ENCODE assay signal across 8 mouse cellular contexts in the genomic region with DNA sequence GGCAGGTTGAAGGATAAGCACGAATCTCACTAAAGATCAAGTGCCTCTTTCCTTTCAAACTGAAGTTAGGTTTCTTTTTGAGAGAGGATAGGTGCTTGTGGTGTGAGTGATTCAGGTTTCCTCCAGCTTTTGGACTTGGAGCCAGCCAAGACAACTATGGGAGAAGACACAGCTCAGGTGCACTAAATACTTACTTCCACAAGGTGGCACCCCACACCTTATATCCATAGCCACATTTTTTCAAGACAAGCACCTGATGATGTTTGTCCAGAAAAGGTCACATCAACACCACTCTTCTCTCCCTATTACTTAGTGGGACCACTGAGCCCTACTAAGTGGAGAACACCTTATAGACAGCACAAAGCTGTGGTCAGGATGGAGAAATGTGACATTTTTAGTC. TPM values are rescaled to one million over a fixed set of nuclear protein-coding genes. Genes with fewer than 3 reads are reported as not detected.
DNase-seq lines count a peak whose midpoint lies in the region; ATAC-seq and TF ChIP-seq lines count a peak whose summit lies in the region.

No protein-coding gene starts in this region.

- no peaks in the 10 kb centered on the region for H3K36me3 ChIP-seq in hindbrain, embryonic 11.5 days (ENCODE audit: control insufficient read depth, insufficient read depth, low read length)
- H3K36me3 ChIP-seq in hindbrain, embryonic 12.5 days, result no peaks in the 10 kb centered on the region

- intact Hi-C loops in left cerebral cortex, adult 2 months (cut with DNase I), result loop anchor here (5.0 kb wide), 1 partner anchor 516 kb away; no protein-coding TSS in a partner anchor

- TF ChIP-seq CTCF in left cerebral cortex, adult 2 months (IDR thresholded peaks at IDR 0.05), result peak; percentile 57

- ATAC-seq in hindbrain, embryonic 11.5 days (ENCODE audit: low FRiP score), result no peak
- no peak for ATAC-seq in hindbrain, embryonic 12.5 days (ENCODE audit: low FRiP score)

- H3K27me3 ChIP-seq in hindbrain, embryonic 11.5 days (ENCODE audit: control insufficient read depth, insufficient read depth, low read length), result no peaks in the 10 kb centered on the region
- no peaks in the 10 kb centered on the region for H3K27me3 ChIP-seq in hindbrain, embryonic 12.5 days

- no peak overlapping the region for H3K9ac ChIP-seq in hindbrain, embryonic 11.5 days (ENCODE audit: low read depth, low read length)
- H3K9ac ChIP-seq in hindbrain, embryonic 12.5 days, result no peak overlapping the region

- no peak overlapping the region for H3K27ac ChIP-seq in hindbrain, embryonic 11.5 days (ENCODE audit: low read depth, low read length)
- no peak overlapping the region for H3K27ac ChIP-seq in hindbrain, embryonic 12.5 days
- no peak overlapping the region for H3K27ac ChIP-seq in left cerebral cortex, adult 2 months

- WGBS in hindbrain, embryonic 11.5 days, result 23% methylated on average over 1 of the region's 1 CpGs
- WGBS in hindbrain, embryonic 12.5 days, result 18% methylated on average over 1 of the region's 1 CpGs

- no peaks in the 10 kb centered on the region for H3K9me3 ChIP-seq in hindbrain, embryonic 11.5 days (ENCODE audit: control insufficient read depth, low read length)
- H3K9me3 ChIP-seq in hindbrain, embryonic 12.5 days (replicated peaks), result peaks cover 9% of the 10 kb centered on the region

- no peak overlapping the region for H3K4me2 ChIP-seq in hindbrain, embryonic 11.5 days (replicated peaks; ENCODE audit: low read depth, low read length)
- H3K4me2 ChIP-seq in hindbrain, embryonic 12.5 days (replicated peaks), result no peak overlapping the region

- peak; percentile 10 for DNase-seq in hindbrain, embryonic 11.5 days (ENCODE audit: low spot score)
- DNase-seq in 416B (ENCODE audit: low read depth), result peak; percentile 74
- peak; percentile 28 for DNase-seq in MN1 (ENCODE audit: low spot score)
- DNase-seq in cerebellum, postnatal 36 days, result peak; percentile 4 to 25
- peak; percentile 8 to 13 for DNase-seq in left cerebral cortex, adult 2 months (ENCODE audit: extremely low spot score in 1 of 2, low spot score in 2 of 2)
- DNase-seq in gastrocnemius, postnatal 10 days, result no peak
- no peak for DNase-seq in urinary bladder, postnatal 10 days (ENCODE audit: low spot score)

- H3K4me1 ChIP-seq in hindbrain, embryonic 11.5 days (replicated peaks; ENCODE audit: control insufficient read depth, insufficient read depth, low read length), result no peaks in the 10 kb centered on the region
- H3K4me1 ChIP-seq in hindbrain, embryonic 12.5 days, result no peaks in the 10 kb centered on the region

- H3K4me3 ChIP-seq in hindbrain, embryonic 11.5 days (ENCODE audit: low read depth, low read length), result no peak overlapping the region
- H3K4me3 ChIP-seq in hindbrain, embryonic 12.5 days, result no peak overlapping the region
- H3K4me3 ChIP-seq in left cerebral cortex, adult 2 months, result no peak overlapping the region

RNA-seq across cellular contexts. Expression of gene Crlf2, which starts 52.1 kb away (rescaled TPM):
- 4.4 and 4.8 TPM in 2 replicates for polyA plus RNA-seq in hindbrain, embryonic 11.5 days (2014; fragmentation: Nextera tagmentation; extraction: Ambion mirVana)
- 8.8 and 9.0 TPM in 2 replicates for polyA plus RNA-seq in hindbrain, embryonic 12.5 days (2016; fragmentation: Nextera tagmentation; extraction: Ambion mirVana)
- 10 to 100 TPM; 31.5 to 37.7 TPM for total RNA-seq in left cerebral cortex, adult 2 months (2021)
- 10 to 100 TPM; 10.4 to 13.1 TPM for total RNA-seq in gastrocnemius, postnatal 10 days (2021)

Comparison
In these comparisons a context has a peak if more than half of its experiments do, and no peak if none do; other contexts are left out.
1. DNase-seq: peak in hindbrain, embryonic 11.5 days (single experiment), 416B (single experiment), MN1 (single experiment), cerebellum, postnatal 36 days (2 of 2) and left cerebral cortex, adult 2 months (2 of 2); none in gastrocnemius, postnatal 10 days (single experiment) and urinary bladder, postnatal 10 days (single experiment).